Mouse (Mus musculus) Patski (cell line): Measurements from ENCODE around the gene Slc5a10. TPM values are rescaled to one million over a fixed set of nuclear protein-coding genes. Genes with fewer than 3 reads are reported as not detected.

Source experiments
- ATAC-seq: fragments of 100-300 bp; one replicate; pipeline ENCODE4 v1.8.0; 2021
- CTCF ChIA-PET: fragments of 350-600 bp; sonication (Branson Sonifier 250); formaldehyde crosslinking; loops from one replicate; lab custom pipeline; 2022; ENCODE audit warnings: inconsistent platforms; lab: Charles Lee
- POLR2A ChIA-PET: fragments of 350-600 bp; sonication (Branson Sonifier 250); formaldehyde crosslinking; loops from one replicate; lab custom pipeline; 2022; ENCODE audit warnings: antibody characterized with exemption, inconsistent platforms; lab: Charles Lee
- DNase-seq: peaks from one replicate; pipeline ENCODE4 v3.0.0-alpha.2; 2011; ENCODE audit warnings: low read depth, low spot score
- H3K27me3 ChIP-seq: fragments of 371-371 bp; one replicate; pipeline ENCODE4 v1.5.1; 2021
- CTCF ChIP-seq: fragments of 100-300 bp; IDR thresholded peaks from one replicate; pipeline ENCODE4 v1.5.1; 2021
- in situ Hi-C: fragments of 300-500 bp; cut with MboI; formaldehyde crosslinking; loops from 3 replicates; pipeline ENCODE4 v1.11.1; 2018; ENCODE audit warnings: low pct_unique_long_range_greater_than_20kb, mixed read lengths
- polyA plus RNA-seq: library from polyadenylated mRNA; unstranded; gene quantifications from one replicate; pipeline ENCODE4 v1.2.3, GENCODE M21; 2021

The Slc5a10 gene
- polyA plus RNA-seq, 1 experiment from 2014 or later: not detected

- POLR2A ChIA-PET: no interaction called here
- TF ChIP-seq CTCF: no peak
- in situ Hi-C loops: no loop called here
- DNase-seq (no peak), ATAC-seq (no peak)
- no peaks in the 10 kb centered on the region for H3K27me3 ChIP-seq
- CTCF ChIA-PET: no interaction called here
Observed at GRCm38 (mm10) chr11:61674151-61674838, 46.3 kb downstream of the Slc5a10 start.

DNA sequence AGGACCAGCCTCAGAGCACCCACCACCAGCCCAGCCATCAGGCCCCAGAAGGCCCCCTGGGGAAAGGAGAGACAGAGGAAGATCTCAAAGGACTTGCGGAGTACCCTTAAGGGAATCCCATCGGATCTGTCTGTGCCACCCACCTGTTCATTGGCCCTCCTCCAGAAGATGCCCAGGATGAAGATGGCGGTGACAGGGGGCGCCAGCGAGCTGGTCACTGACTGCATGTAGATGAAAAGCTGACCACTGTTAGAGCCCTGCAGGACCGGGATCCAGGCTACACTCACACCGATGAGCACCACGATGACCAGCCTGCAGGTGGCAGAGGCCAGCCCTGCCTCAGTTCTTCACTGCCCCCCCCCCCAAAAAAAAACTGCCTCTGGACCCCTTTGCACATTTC, 46.9 kb downstream of the Slc5a10 start:
- no peaks in the 10 kb centered on the region for H3K27me3 ChIP-seq
- CTCF ChIA-PET: no interaction called here
- no peak for TF ChIP-seq CTCF
- ATAC-seq (no peak), DNase-seq (no peak)
- in situ Hi-C loops: no loop called here
- POLR2A ChIA-PET: no interaction called here

- CTCF ChIA-PET: interaction anchor here (0.9 kb wide), 1 partner anchor 43 kb away, joined by 5 read pairs; no protein-coding TSS in a partner anchor
Observed at GRCm38 (mm10) chr11:61671781-61672383, 48.7 kb downstream of the Slc5a10 start.

GRCm38 (mm10) chr11:61669492-61670490, 50.8 kb downstream of the Slc5a10 start:
- no peak for TF ChIP-seq CTCF
- no peaks in the 10 kb centered on the region for H3K27me3 ChIP-seq
- in situ Hi-C loops: loop anchor here (5.0 kb wide), 1 partner anchor 48 kb away; no protein-coding TSS in a partner anchor
- POLR2A ChIA-PET: interaction anchor here (0.6 to 1.4 kb wide), 2 partner anchors 11 to 62 kb away, joined by 3 to 7 read pairs; no protein-coding TSS in a partner anchor
- CTCF ChIA-PET: interaction anchor here (7.1 kb wide), 1 partner anchor 45 kb away, joined by 39 read pairs; no protein-coding TSS in a partner anchor
- DNase-seq: no peak
- ATAC-seq: no peak

More at GRCm38 (mm10) chr11:61671781-61672383, 48.7 kb downstream of the Slc5a10 start:
- ATAC-seq (no peak), DNase-seq (no peak)
- POLR2A ChIA-PET: no interaction called here
- H3K27me3 ChIP-seq: no peaks in the 10 kb centered on the region
- in situ Hi-C loops: no loop called here
- no peak for TF ChIP-seq CTCF

DNA sequence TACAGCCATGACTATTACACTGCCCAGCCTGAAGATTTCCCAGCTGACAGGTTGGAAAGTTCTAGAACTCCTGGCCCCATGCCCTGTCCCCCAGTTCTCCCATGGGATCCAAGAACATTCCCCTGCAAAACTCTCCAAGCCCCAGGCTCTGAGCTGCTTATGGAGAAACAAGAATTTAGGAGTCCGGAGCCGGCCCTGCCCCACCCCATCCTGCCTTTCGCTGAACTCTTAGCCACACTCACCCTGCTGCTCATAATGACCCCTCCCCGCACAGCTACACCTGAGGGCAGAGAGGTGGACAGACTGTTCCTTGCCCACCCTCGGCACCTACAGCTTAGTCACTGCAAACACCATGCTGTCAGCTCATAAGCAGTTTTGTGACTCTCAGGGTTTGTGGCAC, 52.8 kb downstream of the Slc5a10 start:
- POLR2A ChIA-PET: no interaction called here
- in situ Hi-C loops: loop anchor here (5.0 kb wide), 1 partner anchor 50 kb away; no protein-coding TSS in a partner anchor
- ATAC-seq (no peak), DNase-seq (no peak)
- TF ChIP-seq CTCF: no peak
- no peaks in the 10 kb centered on the region for H3K27me3 ChIP-seq
- CTCF ChIA-PET: interaction anchor here (0.7 to 7.1 kb wide), 3 partner anchors 38 to 78 kb away, joined by 3 to 39 read pairs (median 5); no protein-coding TSS in a partner anchor

GRCm38 (mm10) chr11:61667248-61667647, 53.4 kb downstream of the Slc5a10 start:
- ATAC-seq: no peak
- in situ Hi-C loops: loop anchor here (5.0 kb wide), 1 partner anchor 50 kb away; no protein-coding TSS in a partner anchor
- no peak for DNase-seq
- no peaks in the 10 kb centered on the region for H3K27me3 ChIP-seq
- TF ChIP-seq CTCF: no peak
- POLR2A ChIA-PET: no interaction called here
- CTCF ChIA-PET: interaction anchor here (2.2 to 7.1 kb wide), 2 partner anchors 20 to 47 kb away, joined by 8 to 39 read pairs; no protein-coding TSS in a partner anchor

DNA sequence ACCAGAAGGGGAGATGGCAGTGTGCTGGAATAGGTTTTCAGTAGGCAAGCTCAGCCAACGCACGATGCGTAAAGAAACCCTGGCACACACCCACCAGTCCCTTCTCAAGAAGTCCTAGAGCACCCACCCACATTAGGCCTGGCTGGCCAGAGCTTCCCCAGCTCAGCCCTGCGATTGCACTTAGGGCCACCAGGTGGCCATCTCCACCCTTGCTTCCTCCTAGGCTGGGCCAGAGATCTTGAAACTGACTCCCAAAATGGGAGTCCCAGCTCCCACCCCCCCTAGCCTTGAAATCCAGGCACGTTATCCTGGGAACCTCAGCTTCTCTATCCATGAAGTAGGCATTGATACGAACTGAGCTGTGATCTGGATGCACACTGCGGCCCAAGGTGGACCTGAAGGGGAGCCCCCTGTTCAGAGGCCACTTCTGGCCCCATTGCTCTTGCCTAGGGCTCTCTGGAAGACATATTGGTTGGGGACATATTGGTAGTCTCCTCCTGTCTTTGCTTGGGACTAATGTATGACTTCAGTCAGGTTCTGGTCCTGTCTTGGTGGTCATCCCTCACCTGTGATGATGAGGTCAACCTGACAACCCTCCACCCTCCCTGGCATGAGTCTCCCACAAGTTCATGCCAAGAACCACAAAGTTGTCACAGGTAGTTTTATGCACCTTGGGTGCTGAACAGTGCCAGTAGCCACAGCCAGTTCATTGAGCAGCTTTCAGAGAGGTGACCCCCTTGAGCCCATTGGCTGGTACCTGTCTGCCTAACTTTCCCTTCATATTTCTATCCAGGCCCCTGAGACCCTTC, 54.4 kb downstream of the Slc5a10 start:
- no peaks in the 10 kb centered on the region for H3K27me3 ChIP-seq
- no peak for DNase-seq
- POLR2A ChIA-PET: interaction anchor here (1.4 kb wide), 1 partner anchor 48 kb away, joined by 4 read pairs; no protein-coding TSS in a partner anchor
- in situ Hi-C loops: loop anchor here (5.0 kb wide), 1 partner anchor 51 kb away; no protein-coding TSS in a partner anchor
- peak; percentile 35 for ATAC-seq
- CTCF ChIA-PET: interaction anchor here (0.7 to 7.1 kb wide), 10 partner anchors 15 to 249 kb away, joined by 3 to 39 read pairs (median 4); no protein-coding TSS in a partner anchor
- peak; percentile 92 for TF ChIP-seq CTCF

GRCm38 (mm10) chr11:61665401-61665800, 55.2 kb downstream of the Slc5a10 start:
- H3K27me3 ChIP-seq: no peaks in the 10 kb centered on the region
- CTCF ChIA-PET: interaction anchor here (0.8 to 7.1 kb wide), 8 partner anchors 16 to 248 kb away, joined by 3 to 39 read pairs (median 4); no protein-coding TSS in a partner anchor
- DNase-seq: no peak
- in situ Hi-C loops: loop anchor here (5.0 kb wide), 1 partner anchor 52 kb away; no protein-coding TSS in a partner anchor
- no peak for TF ChIP-seq CTCF
- POLR2A ChIA-PET: interaction anchor here (1.4 kb wide), 1 partner anchor 49 kb away, joined by 4 read pairs; no protein-coding TSS in a partner anchor
- ATAC-seq: no peak

- no peak for ATAC-seq
- H3K27me3 ChIP-seq: no peaks in the 10 kb centered on the region
- ChIA-PET CTCF (no interaction called here), POLR2A (no interaction called here)
- in situ Hi-C loops: no loop called here
- no peak for TF ChIP-seq CTCF
- DNase-seq: no peak
Observed at GRCm38 (mm10) chr11:61662189-61662588, 58.4 kb downstream of the Slc5a10 start.
